Mouse (Mus musculus): ENCODE data around the gene Zfp687.

- TF ChIP-seq CTCF (IDR thresholded peaks at IDR 0.05; ENCODE audit: borderline replicate concordance, insufficient read depth, low read depth, low read length), result no peak
- no peak for TF ChIP-seq POLR2A (IDR thresholded peaks at IDR 0.05; ENCODE audit: borderline replicate concordance, insufficient read depth, low read length)
These were observed 55.4 kb downstream of the Zfp687 start for GRCm38 (mm10) chr3:94959871-94960270.

All from cerebellum, adult 2 months (tissue).